Mouse (Mus musculus): ENCODE measurements around the gene Rbm41.

Gene Rbm41

DNA sequence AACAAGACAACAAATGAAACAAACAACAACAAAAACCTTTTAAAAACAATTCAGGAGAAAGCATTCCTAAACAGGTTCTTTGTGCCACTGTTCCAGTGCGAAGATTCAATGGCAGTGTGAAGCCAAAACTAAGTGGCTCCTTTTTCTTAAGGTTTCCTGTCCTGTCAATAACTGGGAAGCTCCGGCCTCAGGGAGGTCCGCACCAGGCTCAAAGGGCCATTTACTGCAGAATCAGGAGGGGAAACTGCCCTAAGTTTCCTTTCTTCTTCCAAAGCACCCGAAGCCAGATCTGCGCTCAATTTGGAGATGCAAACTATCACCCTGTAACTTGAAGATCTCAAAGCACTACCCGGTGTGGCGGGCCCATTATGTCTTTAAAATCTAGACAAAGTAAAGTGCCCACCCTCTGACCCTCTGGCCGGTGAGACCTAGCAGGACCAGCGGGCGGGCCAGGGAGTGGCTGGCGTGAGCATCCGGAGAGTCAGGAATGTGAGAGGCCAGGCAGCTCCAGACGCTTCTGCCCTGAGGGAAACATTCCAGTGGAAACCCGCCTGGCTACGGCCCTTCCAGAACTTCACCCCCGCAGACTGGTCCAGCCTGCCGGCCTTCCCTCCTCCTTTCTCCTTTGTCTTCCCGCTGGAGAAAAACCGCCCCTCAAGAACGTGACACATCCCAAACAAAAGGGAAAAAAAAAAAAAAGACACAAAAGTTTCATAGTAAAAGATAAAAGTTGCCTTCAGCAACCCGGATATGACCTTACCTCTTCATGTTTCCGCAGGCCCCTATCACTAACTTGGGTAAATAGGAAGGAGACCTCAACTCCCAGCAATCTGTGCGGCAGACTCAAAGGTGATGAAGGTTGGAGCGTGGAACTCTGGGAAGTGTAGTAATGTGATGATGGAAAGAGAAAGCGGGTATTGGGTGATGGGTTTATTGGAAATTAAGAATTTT is at the start of gene Rbm41:
Gene Rbm41 (minus strand): TSS at position 856 of the 951 bp plus-strand sequence.
- DNase-seq (ENCODE audit: low read depth, low spot score) = peak; percentile 53

DNA sequence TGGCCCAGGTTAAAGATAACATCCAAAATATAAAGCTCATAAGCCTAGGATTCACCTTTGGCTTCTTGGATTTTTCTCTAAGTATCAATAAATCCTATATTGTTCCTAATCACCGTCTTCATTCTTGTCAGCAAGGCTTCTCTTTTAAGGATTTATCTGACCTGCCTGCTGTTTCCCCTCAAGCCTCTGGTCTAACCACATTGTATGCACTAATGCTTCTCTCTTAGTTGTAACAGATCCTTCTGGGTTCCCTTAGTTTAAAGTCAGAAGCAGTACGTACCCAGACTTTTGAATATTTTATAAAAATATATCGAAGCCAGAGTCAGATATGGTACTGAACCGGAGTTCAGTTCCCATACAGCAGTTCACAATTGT is 283 bp upstream of the Rbm41 start:
- no peak for DNase-seq (ENCODE audit: low read depth, low spot score)

DNA sequence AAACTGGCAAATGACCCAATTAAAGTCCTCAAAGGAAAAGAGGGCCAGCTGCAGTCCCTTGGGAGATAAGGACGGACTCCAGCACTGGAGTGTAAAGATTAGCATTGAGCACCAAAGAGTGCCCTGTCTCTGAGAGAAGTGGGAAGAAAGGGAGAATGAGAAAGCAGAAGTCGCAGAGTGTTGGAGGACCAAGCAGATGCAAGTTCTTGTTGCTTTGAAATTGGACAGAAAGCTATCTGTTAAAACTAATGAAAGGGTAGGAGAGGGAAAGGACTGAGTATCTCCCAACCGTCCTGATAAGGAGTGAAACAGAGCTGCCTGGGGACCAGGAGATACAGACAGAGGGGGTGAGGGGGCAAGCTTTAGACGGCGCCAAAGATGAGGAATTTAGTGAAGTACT is 16.3 kb downstream of the Rbm41 start:
- no peak for DNase-seq (ENCODE audit: low read depth, low spot score)

DNA sequence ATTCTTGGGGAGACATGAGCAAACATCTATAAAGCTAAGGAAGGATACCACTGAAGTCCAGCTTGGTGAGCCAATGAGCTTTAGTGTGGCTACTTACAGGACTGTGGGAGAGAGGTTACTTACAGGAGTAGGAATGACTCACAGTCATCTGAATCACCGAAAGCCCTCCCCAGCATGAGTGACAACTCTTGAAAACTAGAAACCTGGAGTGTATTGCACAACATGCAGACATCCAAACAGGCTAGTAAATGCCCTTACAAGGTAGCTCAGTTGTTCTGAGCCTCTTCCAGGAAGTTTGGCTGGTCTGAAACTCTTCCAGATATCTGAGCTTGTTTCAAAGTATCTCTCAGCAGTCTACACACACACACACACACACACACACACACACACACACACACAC is 64.9 kb downstream of the Rbm41 start:
- DNase-seq (ENCODE audit: low read depth, low spot score) = no peak

DNA sequence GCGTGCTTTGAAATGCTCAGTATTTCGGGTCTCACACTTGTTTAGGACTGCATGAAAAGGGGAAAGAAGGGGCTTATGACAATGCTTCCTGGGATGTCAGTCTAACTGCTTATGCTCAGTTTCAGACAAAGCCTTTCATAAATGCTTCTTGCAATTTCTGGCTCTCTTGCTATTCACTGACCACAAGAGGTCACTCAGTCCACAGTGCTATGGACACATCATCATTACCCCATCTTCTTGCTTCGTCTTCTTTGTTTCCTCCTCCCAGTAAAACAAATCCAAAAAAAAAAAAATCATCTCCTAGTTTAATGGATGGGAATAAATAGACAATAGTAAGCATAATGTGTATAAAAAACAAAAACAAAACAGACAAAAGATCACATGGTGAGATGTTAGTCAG is 65.9 kb downstream of the Rbm41 start:
- DNase-seq (ENCODE audit: low read depth, low spot score) = no peak

- no peak for DNase-seq (ENCODE audit: low read depth, low spot score)
Measured at GRCm38 (mm10) chrX:139920572-139920971, 77.8 kb downstream of the Rbm41 start.

GRCm38 (mm10) chrX:139891387-139891786 is 107.0 kb downstream of the Rbm41 start:
- no peak for DNase-seq (ENCODE audit: low read depth, low spot score)

DNA sequence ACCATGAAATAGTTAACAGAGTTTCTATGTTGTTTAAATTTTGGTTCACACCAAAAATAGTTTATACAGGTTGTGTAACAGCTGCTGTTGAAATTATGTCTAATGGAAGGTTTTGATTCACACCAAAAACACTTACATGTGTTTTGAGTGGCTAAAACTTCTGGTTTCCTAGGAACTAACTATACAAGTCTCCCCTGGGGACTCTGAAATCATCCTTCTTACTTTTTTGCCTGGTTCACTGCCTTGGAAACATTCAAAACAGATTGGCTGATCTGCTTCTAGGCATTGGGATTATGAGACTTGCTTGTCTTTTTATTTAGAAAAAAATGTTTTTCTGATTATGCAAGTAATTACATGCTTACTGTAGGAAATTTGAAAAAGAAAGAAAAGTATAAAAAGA is 115.2 kb downstream of the Rbm41 start:
- no peak for DNase-seq (ENCODE audit: low read depth, low spot score)

DNA sequence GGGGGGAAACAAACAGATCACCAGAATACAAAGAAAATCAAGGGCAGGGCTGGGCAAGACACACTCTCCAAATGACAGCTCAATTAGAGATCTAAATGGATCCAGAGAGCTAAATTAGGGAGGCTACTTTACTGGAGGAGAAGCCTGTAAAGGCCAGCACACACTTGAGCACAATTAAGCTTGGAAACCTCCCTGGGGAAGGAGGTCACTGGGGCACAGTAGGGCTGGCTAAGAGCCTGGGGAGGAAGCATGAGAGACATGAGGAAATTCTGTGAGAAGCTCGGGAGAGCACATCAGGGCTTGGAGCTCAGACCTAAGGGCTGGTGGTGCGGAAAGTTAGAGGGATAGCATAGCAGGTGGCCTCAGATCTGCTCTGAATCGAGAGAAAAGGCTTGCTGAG is 120.5 kb downstream of the Rbm41 start:
- no peak for DNase-seq (ENCODE audit: low read depth, low spot score)

GRCm38 (mm10) chrX:139877105-139877504 is 121.3 kb downstream of the Rbm41 start:
- no peak for DNase-seq (ENCODE audit: low read depth, low spot score)

- DNase-seq (ENCODE audit: low read depth, low spot score) = no peak
Measured at GRCm38 (mm10) chrX:139870938-139871791, 127.2 kb downstream of the Rbm41 start, which contains the start of gene Morc4. Morc4 (minus strand) TSS chrX:139871677.

DNA sequence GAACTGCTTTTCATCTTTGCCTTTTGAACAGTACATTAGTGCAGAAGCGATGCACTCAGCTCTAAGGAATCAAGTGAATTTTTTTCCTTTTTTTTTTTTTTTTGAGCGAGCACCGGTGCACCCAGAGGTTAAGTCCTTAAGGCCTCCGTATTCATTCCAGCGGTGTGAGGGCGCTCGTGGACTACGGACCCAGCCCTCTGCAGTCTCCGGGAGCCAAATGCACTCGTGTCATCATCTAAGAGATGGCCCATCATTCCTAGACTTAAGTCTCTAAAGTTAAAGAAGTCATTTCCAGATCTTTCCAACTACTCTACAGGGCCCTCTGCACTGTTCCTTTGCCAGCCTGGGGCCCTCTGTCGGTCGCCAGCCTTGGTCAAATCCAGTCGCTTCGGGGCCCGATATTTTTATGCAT is 128.1 kb downstream of the Rbm41 start:
- DNase-seq (ENCODE audit: low read depth, low spot score) = no peak

GRCm38 (mm10) chrX:139859402-139859801 is 139.0 kb downstream of the Rbm41 start:
- no peak for DNase-seq (ENCODE audit: low read depth, low spot score)

- DNase-seq (ENCODE audit: low read depth, low spot score) = no peak
Measured at GRCm38 (mm10) chrX:139854795-139855194, 143.6 kb downstream of the Rbm41 start.

DNA sequence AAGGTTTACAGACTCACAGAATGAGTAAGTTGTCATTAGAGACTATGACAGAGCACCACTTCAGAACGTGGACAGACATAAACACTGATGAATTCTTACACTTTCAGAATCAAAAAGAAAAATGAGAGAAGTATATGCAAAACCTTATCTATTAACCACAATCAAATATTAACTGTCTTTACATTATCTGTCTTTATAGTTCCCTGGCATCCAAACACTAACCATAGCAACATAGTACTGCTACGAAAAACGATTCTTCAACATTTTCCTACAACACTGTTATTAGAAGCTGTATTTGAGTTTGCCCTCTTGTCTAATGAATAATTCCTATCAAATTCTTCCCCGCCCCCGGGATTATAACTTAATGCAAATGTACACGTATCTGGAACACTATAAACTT is 157.3 kb downstream of the Rbm41 start:
- no peak for DNase-seq (ENCODE audit: low read depth, low spot score)

Measured in WW6 (cell line).